Mouse (Mus musculus) bone marrow macrophage, adult 2 months (primary cell): ENCODE results near the gene Pax7.
A peak's percentile ranks its signal among the peaks of the same experiment; 100 is the strongest.

ENCODE experiments used
- CTCF ChIP-seq: IDR thresholded peaks from 2 replicates; pipeline ENCODE4 v1.5.1; 2012; ENCODE audit warnings: low read depth, mild to moderate bottlenecking, low read length, moderate library complexity
- POLR2A ChIP-seq: IDR thresholded peaks from 2 replicates; pipeline ENCODE4 v1.6.1; 2012; ENCODE audit warnings: mild to moderate bottlenecking, low read depth, low read length, borderline replicate concordance

DNA sequence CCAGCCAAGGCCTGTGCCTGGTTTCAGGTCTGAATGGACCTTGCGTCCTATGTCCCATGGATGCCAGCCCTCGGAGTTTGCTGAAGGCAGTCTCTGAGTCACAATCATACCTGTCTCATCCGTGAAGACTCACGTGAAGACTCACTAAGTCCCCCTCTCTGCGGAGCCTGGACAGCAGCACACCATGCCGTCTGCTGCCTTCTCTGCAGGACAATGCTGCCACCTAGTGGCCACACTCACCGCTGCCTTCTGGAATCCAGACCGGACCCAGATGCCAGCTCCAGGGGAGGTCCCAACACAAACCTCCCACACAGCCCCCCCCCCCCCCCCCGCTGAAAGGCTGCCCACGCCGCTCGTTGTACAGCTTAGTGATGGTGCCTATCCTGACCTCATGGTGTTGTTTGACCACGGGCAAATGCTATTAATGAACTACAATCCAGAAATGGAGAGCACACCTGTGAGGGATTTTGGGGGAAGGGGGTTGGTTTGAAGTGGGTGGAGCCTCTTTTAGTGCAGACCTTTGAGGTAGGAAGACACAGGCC is 25.4 kb upstream of the Pax7 start:
- TF ChIP-seq CTCF (peak; percentile 71), POLR2A (no peak)
